Mouse (Mus musculus): Measurements from ENCODE around the gene Alox5. TPM values are rescaled to one million over a fixed set of nuclear protein-coding genes. Genes with fewer than 3 reads are reported as not detected.

Alox5 gene
- total RNA-seq, 2 experiments from 2014 or later, result 1.6 to 3.0 TPM

- no peak for DNase-seq (ENCODE audit: low spot score in 2 of 2)
Measured at GRCm38 (mm10) chr6:116418487-116418886, 42.5 kb downstream of the Alox5 start.

GRCm38 (mm10) chr6:116417518-116418315 is 43.3 kb downstream of the Alox5 start:
- DNase-seq (ENCODE audit: low spot score in 2 of 2), result peak in 1 of 2 experiments; percentile 23

- DNase-seq (ENCODE audit: low spot score in 2 of 2), result no peak
Measured at GRCm38 (mm10) chr6:116416000-116416552, 44.9 kb downstream of the Alox5 start.

GRCm38 (mm10) chr6:116415126-116415676 is 45.8 kb downstream of the Alox5 start:
- DNase-seq (ENCODE audit: low spot score in 2 of 2), result no peak

GRCm38 (mm10) chr6:116412546-116413325 is 48.2 kb downstream of the Alox5 start:
- DNase-seq (ENCODE audit: low spot score in 2 of 2), result no peak

- DNase-seq (ENCODE audit: low spot score in 2 of 2), result no peak
Measured at GRCm38 (mm10) chr6:116411716-116412115, 49.3 kb downstream of the Alox5 start.

- no peak for DNase-seq (ENCODE audit: low spot score in 2 of 2)
Measured at GRCm38 (mm10) chr6:116410436-116410835, 50.5 kb downstream of the Alox5 start.

GRCm38 (mm10) chr6:116407956-116408657 is 52.9 kb downstream of the Alox5 start:
- DNase-seq (ENCODE audit: low spot score in 2 of 2), result peak in 1 of 2 experiments; percentile 20

GRCm38 (mm10) chr6:116407216-116407615 is 53.8 kb downstream of the Alox5 start:
- DNase-seq (ENCODE audit: low spot score in 2 of 2), result no peak

GRCm38 (mm10) chr6:116406680-116407079 is 54.3 kb downstream of the Alox5 start:
- no peak for DNase-seq (ENCODE audit: low spot score in 2 of 2)

- DNase-seq (ENCODE audit: low spot score in 2 of 2), result no peak
Measured at GRCm38 (mm10) chr6:116406152-116406551, 54.8 kb downstream of the Alox5 start.

GRCm38 (mm10) chr6:116405715-116406114 is 55.3 kb downstream of the Alox5 start:
- no peak for DNase-seq (ENCODE audit: low spot score in 2 of 2)

GRCm38 (mm10) chr6:116405243-116405642 is 55.7 kb downstream of the Alox5 start:
- no peak for DNase-seq (ENCODE audit: low spot score in 2 of 2)

- DNase-seq (ENCODE audit: low spot score in 2 of 2), result no peak
Measured at GRCm38 (mm10) chr6:116402426-116402825, 58.6 kb downstream of the Alox5 start.

- no peak for DNase-seq (ENCODE audit: low spot score in 2 of 2)
Measured at GRCm38 (mm10) chr6:116401746-116402423, 59.1 kb downstream of the Alox5 start.

GRCm38 (mm10) chr6:116398136-116398535 is 62.8 kb downstream of the Alox5 start:
- DNase-seq (ENCODE audit: low spot score in 2 of 2), result no peak

- DNase-seq (ENCODE audit: low spot score in 2 of 2), result no peak
Measured at GRCm38 (mm10) chr6:116397621-116398020, 63.4 kb downstream of the Alox5 start.

- DNase-seq (ENCODE audit: low spot score in 2 of 2), result no peak
Measured at GRCm38 (mm10) chr6:116394916-116395648, 65.9 kb downstream of the Alox5 start.

GRCm38 (mm10) chr6:116389481-116389880 is 71.5 kb downstream of the Alox5 start:
- DNase-seq (ENCODE audit: low spot score in 2 of 2), result no peak

GRCm38 (mm10) chr6:116388068-116388467 is 72.9 kb downstream of the Alox5 start:
- no peak for DNase-seq (ENCODE audit: low spot score in 2 of 2)
